Mouse (Mus musculus): Measurements from ENCODE around the gene Cped1. TPM values are rescaled to one million over a fixed set of nuclear protein-coding genes. Genes with fewer than 3 reads are reported as not detected.
"Not testable (repeated sequence)": the region's sequence is repeated elsewhere in the genome, so short reads cannot be mapped to it uniquely, and the experiment has no call there.

Cped1 gene
- polyA plus RNA-seq, 1 experiment from 2014 or later: 3.2 TPM

DNA sequence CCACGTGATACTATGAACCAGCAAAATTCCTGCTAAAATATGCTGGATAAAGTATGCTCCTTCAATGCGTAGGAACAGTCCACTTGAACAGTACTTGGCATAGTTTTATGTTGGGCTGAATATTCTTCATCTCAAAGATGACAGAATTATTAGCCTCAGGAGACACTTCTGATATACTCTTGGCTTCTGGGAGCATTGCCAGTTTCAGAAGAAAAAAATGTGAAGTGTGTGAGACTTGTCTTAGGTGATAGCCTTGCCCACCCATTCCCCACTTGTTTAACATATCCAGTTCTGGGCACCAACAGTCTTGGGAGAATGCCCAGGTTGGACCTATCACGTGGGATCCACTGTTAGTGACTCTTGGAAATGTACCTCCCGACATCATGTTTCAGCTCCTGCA lies 47.5 kb downstream of the Cped1 start:
- no peaks in the 10 kb centered on the region for H3K9me3 ChIP-seq (ENCODE audit: control insufficient read depth, low read length)
- no peaks in the 10 kb centered on the region for H3K36me3 ChIP-seq (ENCODE audit: control insufficient read depth, insufficient read depth)
- WGBS: 76% methylated on average over 4 of the region's 4 CpGs
- H3K4me2 ChIP-seq (ENCODE audit: low read length): no peak overlapping the region
- H3K4me3 ChIP-seq (replicated peaks; ENCODE audit: low read length): no peak overlapping the region
- H3K27me3 ChIP-seq (replicated peaks; ENCODE audit: control insufficient read depth, insufficient read depth, low read length): no peaks in the 10 kb centered on the region
- no peak overlapping the region for H3K9ac ChIP-seq (replicated peaks; ENCODE audit: low read depth, low read length)
- ATAC-seq: no peak
- no peaks in the 10 kb centered on the region for H3K4me1 ChIP-seq (replicated peaks; ENCODE audit: control insufficient read depth, insufficient read depth, low read length)
- no peak overlapping the region for H3K27ac ChIP-seq (ENCODE audit: low read length)

DNA sequence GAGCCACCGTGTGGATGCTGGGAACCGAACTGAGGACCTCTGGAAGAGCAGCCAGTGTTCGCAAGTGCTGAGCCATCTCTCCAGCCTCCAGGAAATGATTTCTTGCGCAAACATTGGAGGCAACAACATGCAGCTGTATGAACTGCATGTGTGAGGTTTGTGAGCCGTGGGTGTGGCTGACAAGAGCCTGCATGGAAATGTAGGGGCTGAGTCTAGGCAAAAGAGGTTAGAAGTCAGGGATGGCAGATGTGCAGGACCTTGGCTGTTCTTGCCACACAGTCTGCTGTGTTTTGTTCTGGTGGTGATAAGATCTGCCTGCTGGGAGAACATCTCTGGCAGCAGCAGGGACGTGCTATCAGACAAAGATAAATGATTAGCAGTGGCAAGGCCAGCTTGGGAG lies 49.7 kb downstream of the Cped1 start:
- no peak overlapping the region for H3K4me2 ChIP-seq (ENCODE audit: low read length)
- no peak overlapping the region for H3K9ac ChIP-seq (replicated peaks; ENCODE audit: low read depth, low read length)
- H3K9me3 ChIP-seq (ENCODE audit: control insufficient read depth, low read length): no peaks in the 10 kb centered on the region
- H3K4me3 ChIP-seq (replicated peaks; ENCODE audit: low read length): no peak overlapping the region
- no peaks in the 10 kb centered on the region for H3K36me3 ChIP-seq (ENCODE audit: control insufficient read depth, insufficient read depth)
- WGBS: 82% methylated on average over 6 of the region's 6 CpGs
- no peaks in the 10 kb centered on the region for H3K27me3 ChIP-seq (replicated peaks; ENCODE audit: control insufficient read depth, insufficient read depth, low read length)
- no peaks in the 10 kb centered on the region for H3K4me1 ChIP-seq (replicated peaks; ENCODE audit: control insufficient read depth, insufficient read depth, low read length)
- no peak overlapping the region for H3K27ac ChIP-seq (ENCODE audit: low read length)
- no peak for ATAC-seq

GRCm38 (mm10) chr6:22035895-22036294 lies 50.2 kb downstream of the Cped1 start:
- no peak overlapping the region for H3K4me2 ChIP-seq (ENCODE audit: low read length)
- no peak overlapping the region for H3K4me3 ChIP-seq (replicated peaks; ENCODE audit: low read length)
- no peak for ATAC-seq
- H3K4me1 ChIP-seq (replicated peaks; ENCODE audit: control insufficient read depth, insufficient read depth, low read length): no peaks in the 10 kb centered on the region
- H3K9me3 ChIP-seq (ENCODE audit: control insufficient read depth, low read length): no peaks in the 10 kb centered on the region
- H3K27ac ChIP-seq (ENCODE audit: low read length): no peak overlapping the region
- no peaks in the 10 kb centered on the region for H3K36me3 ChIP-seq (ENCODE audit: control insufficient read depth, insufficient read depth)
- no peak overlapping the region for H3K9ac ChIP-seq (replicated peaks; ENCODE audit: low read depth, low read length)
- 84% methylated on average over 3 of the region's 3 CpGs for WGBS
- H3K27me3 ChIP-seq (replicated peaks; ENCODE audit: control insufficient read depth, insufficient read depth, low read length): no peaks in the 10 kb centered on the region

DNA sequence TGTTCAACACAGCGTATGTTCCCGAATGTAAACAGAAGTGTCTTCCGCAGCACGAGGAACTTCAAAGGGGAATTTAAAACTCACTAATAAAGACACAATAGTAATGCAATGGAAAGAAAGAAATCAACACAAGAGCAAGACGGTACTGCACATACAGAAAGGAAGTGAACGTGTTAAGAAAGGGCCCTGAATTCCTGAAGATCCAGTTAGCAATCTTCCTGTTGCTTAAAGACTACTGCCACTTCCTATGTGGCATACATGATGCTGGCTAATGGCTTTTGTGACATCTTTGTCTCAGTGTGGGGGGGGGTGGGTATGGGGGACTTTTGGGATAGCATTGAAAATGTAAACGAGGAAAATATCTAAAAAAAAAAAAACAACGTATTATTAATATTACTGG lies 50.7 kb downstream of the Cped1 start:
- Histone ChIP-seq H3K4me3 (replicated peaks; ENCODE audit: low read length) (no peak overlapping the region), H3K4me2 (ENCODE audit: low read length) (no peak overlapping the region), H3K9ac (replicated peaks; ENCODE audit: low read depth, low read length) (no peak overlapping the region), H3K27me3 (replicated peaks; ENCODE audit: control insufficient read depth, insufficient read depth, low read length) (no peaks in the 10 kb centered on the region), H3K4me1 (replicated peaks; ENCODE audit: control insufficient read depth, insufficient read depth, low read length) (no peaks in the 10 kb centered on the region), H3K27ac (ENCODE audit: low read length) (no peak overlapping the region), H3K36me3 (ENCODE audit: control insufficient read depth, insufficient read depth) (no peaks in the 10 kb centered on the region), H3K9me3 (ENCODE audit: control insufficient read depth, low read length) (no peaks in the 10 kb centered on the region)
- no peak for ATAC-seq
- 84% methylated on average over 8 of the region's 8 CpGs for WGBS

- Histone ChIP-seq H3K36me3 (ENCODE audit: control insufficient read depth, insufficient read depth) (no peaks in the 10 kb centered on the region), H3K27me3 (replicated peaks; ENCODE audit: control insufficient read depth, insufficient read depth, low read length) (no peaks in the 10 kb centered on the region), H3K4me2 (ENCODE audit: low read length) (no peak overlapping the region), H3K4me3 (replicated peaks; ENCODE audit: low read length) (no peak overlapping the region), H3K4me1 (replicated peaks; ENCODE audit: control insufficient read depth, insufficient read depth, low read length) (no peaks in the 10 kb centered on the region), H3K9me3 (ENCODE audit: control insufficient read depth, low read length) (no peaks in the 10 kb centered on the region), H3K9ac (replicated peaks; ENCODE audit: low read depth, low read length) (no peak overlapping the region), H3K27ac (ENCODE audit: low read length) (no peak overlapping the region)
- WGBS: 25% methylated on average over 1 of the region's 1 CpGs
- ATAC-seq: no peak
Measured at GRCm38 (mm10) chr6:22036911-22037310, 51.2 kb downstream of the Cped1 start.

DNA sequence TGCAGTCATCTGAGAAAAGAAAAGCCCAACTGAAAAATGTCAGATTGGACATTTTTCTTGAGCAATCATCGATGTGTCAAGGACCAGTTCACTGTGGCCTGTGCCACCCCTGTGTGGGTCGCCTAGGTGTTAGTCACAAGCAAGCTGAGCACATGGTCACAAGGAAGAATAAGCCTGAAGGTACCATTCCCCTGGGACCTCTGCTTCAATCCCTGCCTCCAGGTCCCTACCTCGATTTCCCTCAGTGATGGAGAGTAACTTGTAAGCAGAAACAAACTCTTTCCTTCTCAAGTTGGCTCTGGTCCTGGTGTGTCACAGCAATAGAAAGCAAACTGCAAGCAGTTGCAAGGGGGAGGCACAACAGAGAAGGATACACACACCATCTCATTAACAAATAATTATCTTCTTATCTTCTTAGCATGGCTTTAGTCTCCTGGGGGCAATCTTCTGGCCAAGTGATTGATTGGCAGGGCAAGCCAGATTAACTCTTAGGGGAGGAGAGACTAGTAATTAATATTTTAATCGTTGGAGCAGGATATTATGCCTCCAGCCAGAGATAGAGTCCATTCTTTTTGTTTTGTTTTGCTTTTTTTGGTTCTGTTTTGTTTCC lies 51.8 kb downstream of the Cped1 start:
- 40% methylated on average over 4 of the region's 4 CpGs for WGBS
- H3K4me2 ChIP-seq (ENCODE audit: low read length): no peak overlapping the region
- H3K27me3 ChIP-seq (replicated peaks; ENCODE audit: control insufficient read depth, insufficient read depth, low read length): no peaks in the 10 kb centered on the region
- H3K9ac ChIP-seq (replicated peaks; ENCODE audit: low read depth, low read length): no peak overlapping the region
- no peaks in the 10 kb centered on the region for H3K36me3 ChIP-seq (ENCODE audit: control insufficient read depth, insufficient read depth)
- H3K27ac ChIP-seq (ENCODE audit: low read length): no peak overlapping the region
- no peaks in the 10 kb centered on the region for H3K9me3 ChIP-seq (ENCODE audit: control insufficient read depth, low read length)
- no peak for ATAC-seq
- no peak overlapping the region for H3K4me3 ChIP-seq (replicated peaks; ENCODE audit: low read length)
- H3K4me1 ChIP-seq (replicated peaks; ENCODE audit: control insufficient read depth, insufficient read depth, low read length): no peaks in the 10 kb centered on the region

DNA sequence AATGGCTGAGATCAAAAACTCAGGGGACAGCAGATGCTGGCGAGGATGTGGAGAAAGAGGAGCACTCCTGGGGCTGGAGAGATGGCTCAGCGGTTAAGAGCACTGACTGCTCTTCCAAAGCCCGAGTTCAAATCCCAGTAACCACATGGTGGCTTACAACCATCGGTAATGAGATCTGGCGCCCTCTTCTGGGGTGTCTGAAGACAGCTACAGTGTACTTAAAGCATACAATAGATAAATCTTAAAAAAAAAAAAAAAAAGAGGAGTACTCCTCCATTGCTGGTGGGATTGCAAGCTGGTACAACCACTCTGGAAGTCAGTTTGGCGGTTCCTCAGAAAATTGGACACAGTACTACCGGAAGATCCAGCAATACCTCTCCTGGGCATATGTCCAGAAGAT lies 54.0 kb downstream of the Cped1 start:
- not testable (repeated sequence) for H3K9me3 ChIP-seq (ENCODE audit: control insufficient read depth, low read length); H3K27ac ChIP-seq (ENCODE audit: low read length); H3K9ac ChIP-seq (replicated peaks; ENCODE audit: low read depth, low read length); H3K4me3 ChIP-seq (replicated peaks; ENCODE audit: low read length); ATAC-seq; H3K36me3 ChIP-seq (ENCODE audit: control insufficient read depth, insufficient read depth); H3K4me2 ChIP-seq (ENCODE audit: low read length); H3K27me3 ChIP-seq (replicated peaks; ENCODE audit: control insufficient read depth, insufficient read depth, low read length); H3K4me1 ChIP-seq (replicated peaks; ENCODE audit: control insufficient read depth, insufficient read depth, low read length)
- 66% methylated on average over 7 of the region's 7 CpGs for WGBS

- no peak for ATAC-seq
- Histone ChIP-seq H3K4me1 (replicated peaks; ENCODE audit: control insufficient read depth, insufficient read depth, low read length) (no peaks in the 10 kb centered on the region), H3K4me2 (ENCODE audit: low read length) (no peak overlapping the region), H3K36me3 (ENCODE audit: control insufficient read depth, insufficient read depth) (no peaks in the 10 kb centered on the region), H3K9me3 (ENCODE audit: control insufficient read depth, low read length) (no peaks in the 10 kb centered on the region), H3K27ac (ENCODE audit: low read length) (no peak overlapping the region), H3K9ac (replicated peaks; ENCODE audit: low read depth, low read length) (no peak overlapping the region), H3K27me3 (replicated peaks; ENCODE audit: control insufficient read depth, insufficient read depth, low read length) (no peaks in the 10 kb centered on the region), H3K4me3 (replicated peaks; ENCODE audit: low read length) (no peak overlapping the region)
- 80% methylated on average over 9 of the region's 9 CpGs for WGBS
Measured at GRCm38 (mm10) chr6:22044880-22045605, 59.3 kb downstream of the Cped1 start.

GRCm38 (mm10) chr6:22047101-22047500 lies 61.4 kb downstream of the Cped1 start:
- ATAC-seq: no peak
- Histone ChIP-seq H3K4me3 (replicated peaks; ENCODE audit: low read length) (no peak overlapping the region), H3K4me1 (replicated peaks; ENCODE audit: control insufficient read depth, insufficient read depth, low read length) (no peaks in the 10 kb centered on the region), H3K27me3 (replicated peaks; ENCODE audit: control insufficient read depth, insufficient read depth, low read length) (no peaks in the 10 kb centered on the region), H3K27ac (ENCODE audit: low read length) (no peak overlapping the region), H3K9ac (replicated peaks; ENCODE audit: low read depth, low read length) (no peak overlapping the region), H3K36me3 (ENCODE audit: control insufficient read depth, insufficient read depth) (no peaks in the 10 kb centered on the region), H3K9me3 (ENCODE audit: control insufficient read depth, low read length) (no peaks in the 10 kb centered on the region), H3K4me2 (ENCODE audit: low read length) (no peak overlapping the region)
- 89% methylated on average over 2 of the region's 2 CpGs for WGBS

Measured in forebrain, embryonic 16.5 days (tissue).